Mouse (Mus musculus) kidney, embryonic 14.5 days (tissue): ENCODE data around the gene Tat. TPM values are rescaled to one million over a fixed set of nuclear protein-coding genes. Genes with fewer than 3 reads are reported as not detected.

Experiments
- ATAC-seq: fragments of 200-750 bp; cut with Nextera tagmentation; 2 replicates; pipeline ENCODE4 v1.8.0; 2017; ENCODE audit warnings: moderate number of reproducible peaks, mild to moderate bottlenecking, moderate TSS enrichment, moderate library complexity; ENCODE audit not compliant: low FRiP score, low TSS enrichment
- H3K27ac ChIP-seq: fragments of 300-500 bp; sonication (generic); 2 replicates; pipeline ENCODE4 v1.5.1; 2014; ENCODE audit warnings: low read depth, mild to moderate bottlenecking, low read length, moderate library complexity, mixed read lengths
- H3K27me3 ChIP-seq: fragments of 300-500 bp; sonication (generic); 2 replicates; pipeline ENCODE4 v1.6.1; 2014; ENCODE audit warnings: mild to moderate bottlenecking, low read length; ENCODE audit not compliant: control insufficient read depth, insufficient read depth
- H3K36me3 ChIP-seq: fragments of 300-500 bp; sonication (generic); 2 replicates; pipeline ENCODE4 v1.6.1; 2014; ENCODE audit warnings: low read length, mixed read lengths; ENCODE audit not compliant: control insufficient read depth, insufficient read depth
- H3K4me1 ChIP-seq: fragments of 300-500 bp; sonication (generic); 2 replicates; pipeline ENCODE4 v1.6.1; 2014; ENCODE audit warnings: low read length, mixed read lengths; ENCODE audit not compliant: control insufficient read depth, insufficient read depth
- H3K4me2 ChIP-seq: fragments of 300-500 bp; sonication (generic); replicated peaks from 2 replicates; pipeline ENCODE4 v1.6.1; 2014; ENCODE audit warnings: low read depth, mild to moderate bottlenecking, low read length
- H3K4me3 ChIP-seq: fragments of 300-500 bp; sonication (generic); 2 replicates; pipeline ENCODE4 v1.5.1; 2014; ENCODE audit warnings: mild to moderate bottlenecking, low read length
- H3K9ac ChIP-seq: fragments of 300-500 bp; sonication (generic); 2 replicates; pipeline ENCODE4 v1.6.1; 2014; ENCODE audit warnings: low read depth, mild to moderate bottlenecking, low read length, moderate library complexity
- H3K9me3 ChIP-seq: fragments of 300-500 bp; sonication (generic); 2 replicates; pipeline ENCODE4 v1.6.1; 2016; ENCODE audit warnings: low read length; ENCODE audit not compliant: control insufficient read depth
- WGBS: fragments of 180-500 bp; shearing (Covaris S2); extraction: QIAGEN DNeasy Blood & Tissue Kit; methylation state at CpG from one replicate; pipeline ENCODE4 v1.1.7; 2014; 5-methylcytosine and 5-hydroxymethylcytosine counted together
- polyA plus RNA-seq: library from polyadenylated mRNA; unstranded; fragments of >200 nt; fragmentation: Nextera tagmentation; extraction: Ambion mirVana; gene quantifications from 2 replicates; pipeline ENCODE4 v1.2.1, GENCODE M21; 2014

Gene Tat
- polyA plus RNA-seq, 1 experiment from 2014 or later = not detected

- Histone ChIP-seq H3K27me3 (no peaks in the 10 kb centered on the region; the same call in 1 of the 2 replicates), H3K4me3 (no peak overlapping the region), H3K4me2 (no peak overlapping the region), H3K9ac (no peak overlapping the region), H3K27ac (no peak overlapping the region), H3K36me3 (no peaks in the 10 kb centered on the region), H3K4me1 (no peaks in the 10 kb centered on the region; the same call in 1 of the 2 replicates), H3K9me3 (no peaks in the 10 kb centered on the region)
- ATAC-seq = no peak
- WGBS = 63% methylated on average over 13 of the region's 13 CpGs
These were observed 35.7 kb upstream of the Tat start for GRCm38 (mm10) chr8:109954486-109954948.

GRCm38 (mm10) chr8:109957167-109958028 lies 32.8 kb upstream of the Tat start:
- Histone ChIP-seq H3K27me3 (peaks cover 12% of the 10 kb centered on the region), H3K36me3 (no peaks in the 10 kb centered on the region), H3K4me2 (peak overlapping the region; percentile 26), H3K4me3 (no peak overlapping the region), H3K4me1 (no peaks in the 10 kb centered on the region; the same call in 1 of the 2 replicates), H3K9ac (no peak overlapping the region), H3K27ac (no peak overlapping the region), H3K9me3 (no peaks in the 10 kb centered on the region)
- 0 out of 2 replicates have a peak, but pooled peaks have one; percentile 49 for ATAC-seq
- WGBS = 3% methylated on average over 16 of the region's 16 CpGs

- Histone ChIP-seq H3K4me1 (peaks cover 2% of the 10 kb centered on the region; the same call in 1 of the 2 replicates), H3K4me2 (no peak overlapping the region), H3K27ac (no peak overlapping the region; the same call in 1 of the 2 replicates), H3K9ac (peak overlapping the region; percentile 7; the same call in 1 of the 2 replicates), H3K27me3 (peaks cover 17% of the 10 kb centered on the region), H3K4me3 (no peak overlapping the region), H3K36me3 (no peaks in the 10 kb centered on the region), H3K9me3 (no peaks in the 10 kb centered on the region)
- WGBS = 30% methylated on average over 12 of the region's 12 CpGs
- no peak for ATAC-seq
These were observed 32.1 kb upstream of the Tat start for GRCm38 (mm10) chr8:109958036-109958655.

- Histone ChIP-seq H3K27ac (no peak overlapping the region), H3K9me3 (no peaks in the 10 kb centered on the region), H3K9ac (no peak overlapping the region), H3K4me3 (no peak overlapping the region), H3K4me1 (peaks cover 2% of the 10 kb centered on the region; the same call in 1 of the 2 replicates), H3K36me3 (no peaks in the 10 kb centered on the region), H3K4me2 (no peak overlapping the region), H3K27me3 (peaks cover 18% of the 10 kb centered on the region)
- 74% methylated on average over 4 of the region's 4 CpGs for WGBS
- no peak for ATAC-seq
These were observed 31.1 kb upstream of the Tat start for GRCm38 (mm10) chr8:109959112-109959511.

GRCm38 (mm10) chr8:109961693-109962367 lies 28.4 kb upstream of the Tat start, which contains the start of gene Marveld3:
Gene Marveld3, minus strand, starts transcription at chr8:109962203.
- peak; percentile 70 for ATAC-seq
- Histone ChIP-seq H3K4me2 (peak within 1 kb of the TSS; percentile 56), H3K9me3 (no peaks in the 10 kb centered on the region), H3K27me3 (peaks cover 18% of the 10 kb centered on the region), H3K4me1 (peaks cover 2% of the 10 kb centered on the region; the same call in 1 of the 2 replicates), H3K9ac (peak within 1 kb of the TSS; percentile 45), H3K27ac (no peak within 1 kb of the TSS), H3K4me3 (peak within 1 kb of the TSS; percentile 40), H3K36me3 (no peaks in the 10 kb centered on the region)
- WGBS = 2% methylated on average over 64 of the region's 64 CpGs

GRCm38 (mm10) chr8:109962896-109963295 lies 27.3 kb upstream of the Tat start:
- H3K9ac ChIP-seq = no peak overlapping the region
- no peak overlapping the region for H3K27ac ChIP-seq
- peaks cover 2% of the 10 kb centered on the region; the same call in 1 of the 2 replicates for H3K4me1 ChIP-seq
- no peaks in the 10 kb centered on the region for H3K9me3 ChIP-seq
- no peak overlapping the region for H3K4me2 ChIP-seq
- no peak for ATAC-seq
- 78% methylated on average over 9 of the region's 9 CpGs for WGBS
- H3K36me3 ChIP-seq = no peaks in the 10 kb centered on the region
- no peak overlapping the region for H3K4me3 ChIP-seq
- peaks cover 18% of the 10 kb centered on the region for H3K27me3 ChIP-seq

- WGBS = 73% methylated on average over 13 of the region's 13 CpGs
- H3K27me3 ChIP-seq = peaks cover 22% of the 10 kb centered on the region
- H3K9me3 ChIP-seq = no peaks in the 10 kb centered on the region
- no peak overlapping the region for H3K9ac ChIP-seq
- H3K4me2 ChIP-seq = no peak overlapping the region
- H3K27ac ChIP-seq = no peak overlapping the region
- 0 out of 2 replicates have a peak, but pooled peaks cover 2% of the 10 kb centered on the region for H3K4me1 ChIP-seq
- no peak overlapping the region for H3K4me3 ChIP-seq
- no peak for ATAC-seq
- H3K36me3 ChIP-seq = no peaks in the 10 kb centered on the region
These were observed 26.8 kb upstream of the Tat start for GRCm38 (mm10) chr8:109963421-109963820.

GRCm38 (mm10) chr8:109964106-109964505 lies 26.1 kb upstream of the Tat start:
- 72% methylated on average over 4 of the region's 4 CpGs for WGBS
- Histone ChIP-seq H3K27me3 (peaks cover 25% of the 10 kb centered on the region), H3K27ac (no peak overlapping the region), H3K9me3 (no peaks in the 10 kb centered on the region), H3K9ac (no peak overlapping the region), H3K4me1 (0 out of 2 replicates have a peak, but pooled peaks cover 2% of the 10 kb centered on the region), H3K36me3 (no peaks in the 10 kb centered on the region), H3K4me2 (no peak overlapping the region), H3K4me3 (no peak overlapping the region)
- ATAC-seq = no peak
